Mouse (Mus musculus): Measurements from ENCODE around the gene Ctf2. TPM values are rescaled to one million over a fixed set of nuclear protein-coding genes. Genes with fewer than 3 reads are reported as not detected.

Gene Ctf2
- polyA plus RNA-seq, 1 experiment from 2014 or later: 0.13 TPM

DNA sequence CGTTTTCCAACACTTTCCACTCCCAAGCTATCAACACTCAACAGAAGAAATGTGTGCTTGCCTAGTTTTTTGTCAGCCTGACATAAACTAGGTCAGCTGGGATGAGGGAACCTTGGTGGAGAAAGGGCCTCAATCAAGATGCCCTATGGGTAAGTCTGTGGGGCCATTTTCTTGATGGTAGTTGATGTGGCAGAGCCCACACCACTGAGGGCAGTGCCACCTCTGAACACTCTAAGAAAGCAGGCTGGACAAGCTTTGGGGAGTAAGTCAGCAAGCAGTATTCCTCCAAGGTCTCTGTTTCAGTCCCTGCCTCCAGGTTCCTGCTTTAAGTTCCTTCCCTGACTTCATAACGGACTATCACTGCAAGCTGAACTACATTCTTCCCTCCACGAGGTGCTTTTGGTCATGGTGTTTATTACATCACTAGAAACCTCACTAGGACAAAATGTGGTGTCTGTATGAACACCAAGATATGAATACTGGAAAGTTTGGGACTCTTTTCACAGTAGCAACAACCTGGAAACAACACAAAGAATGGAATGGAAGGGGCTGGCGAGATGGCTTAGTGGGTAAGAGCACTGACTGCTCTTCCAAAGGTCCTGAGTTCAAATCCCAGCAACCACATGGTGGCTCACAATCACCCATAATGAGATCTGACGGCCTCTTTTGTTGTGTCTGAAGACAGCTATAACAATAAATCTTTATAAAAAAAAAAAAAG lies 22.5 kb downstream of the Ctf2 start:
- Histone ChIP-seq H3K4me2 (replicated peaks; ENCODE audit: low read depth) (peak overlapping the region; percentile 63), H3K4me1 (replicated peaks; ENCODE audit: control insufficient read depth, insufficient read depth) (peaks cover 6% of the 10 kb centered on the region; the same call in 1 of the 2 replicates), H3K36me3 (ENCODE audit: control insufficient read depth, insufficient read depth, low read length) (peaks cover 4% of the 10 kb centered on the region; the same call in 1 of the 2 replicates), H3K4me3 (ENCODE audit: low read depth, low read length) (peak overlapping the region; percentile 79; the same call in 1 of the 2 replicates), H3K27me3 (ENCODE audit: control insufficient read depth, insufficient read depth, low read length) (no peaks in the 10 kb centered on the region), H3K9ac (ENCODE audit: low read length) (no peak overlapping the region; the same call in 1 of the 2 replicates), H3K27ac (replicated peaks) (peak overlapping the region; percentile 97; the same call in 1 of the 2 replicates), H3K9me3 (ENCODE audit: control insufficient read depth, low read length) (no peaks in the 10 kb centered on the region)
- WGBS: 68% methylated on average over 5 of the region's 5 CpGs
- no peak for ATAC-seq (ENCODE audit: low FRiP score, low TSS enrichment)
- DNase-seq (ENCODE audit: low spot score): no peak
- no peak for TF ChIP-seq CTCF (IDR thresholded peaks at IDR 0.05; ENCODE audit: low read depth)
- no peak for TF ChIP-seq EP300 (optimal IDR thresholded peaks at IDR 0.05)

GRCm38 (mm10) chr7:127708207-127709078 lies 23.5 kb downstream of the Ctf2 start, which contains the start of gene Bcl7c:
Gene Bcl7c, minus strand, starts transcription at chr7:127708933.
- Histone ChIP-seq H3K27me3 (ENCODE audit: control insufficient read depth, insufficient read depth, low read length) (no peaks in the 10 kb centered on the region), H3K9me3 (ENCODE audit: control insufficient read depth, low read length) (no peaks in the 10 kb centered on the region), H3K27ac (replicated peaks) (peak within 1 kb of the TSS; percentile 97), H3K36me3 (ENCODE audit: control insufficient read depth, insufficient read depth, low read length) (peaks cover 4% of the 10 kb centered on the region; the same call in 1 of the 2 replicates), H3K4me3 (ENCODE audit: low read depth, low read length) (peak within 1 kb of the TSS; percentile 79), H3K9ac (ENCODE audit: low read length) (peak within 1 kb of the TSS; percentile 90), H3K4me1 (replicated peaks; ENCODE audit: control insufficient read depth, insufficient read depth) (peaks cover 6% of the 10 kb centered on the region; the same call in 1 of the 2 replicates), H3K4me2 (replicated peaks; ENCODE audit: low read depth) (peak within 1 kb of the TSS; percentile 63)
- TF ChIP-seq EP300 (optimal IDR thresholded peaks at IDR 0.05): no peak
- peak; percentile 75 for TF ChIP-seq CTCF (IDR thresholded peaks at IDR 0.05; ENCODE audit: low read depth)
- ATAC-seq (ENCODE audit: low FRiP score, low TSS enrichment) (peak; percentile 86), DNase-seq (ENCODE audit: low spot score) (peak; percentile 93)
- WGBS: under 1% methylated on average over 58 of the region's 90 CpGs

DNA sequence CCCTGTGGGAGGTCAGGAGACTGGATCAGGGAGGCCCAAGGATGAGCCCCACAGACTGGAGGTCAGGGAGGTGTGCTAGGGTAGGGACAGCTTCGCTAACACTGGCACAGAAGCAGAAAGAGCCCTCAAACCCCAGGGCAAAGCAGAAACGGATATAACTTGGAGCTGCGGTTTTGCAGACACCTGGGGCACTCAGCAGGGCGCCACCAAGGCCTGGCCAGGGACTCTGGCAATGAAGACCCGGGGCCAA lies 24.1 kb downstream of the Ctf2 start:
- peaks cover 4% of the 10 kb centered on the region; the same call in 1 of the 2 replicates for H3K36me3 ChIP-seq (ENCODE audit: control insufficient read depth, insufficient read depth, low read length)
- H3K4me1 ChIP-seq (replicated peaks; ENCODE audit: control insufficient read depth, insufficient read depth): peaks cover 6% of the 10 kb centered on the region; the same call in 1 of the 2 replicates
- peak overlapping the region; percentile 97 for H3K27ac ChIP-seq (replicated peaks)
- peak overlapping the region; percentile 79 for H3K4me3 ChIP-seq (ENCODE audit: low read depth, low read length)
- 0% methylated on average over 5 of the region's 5 CpGs for WGBS
- H3K4me2 ChIP-seq (replicated peaks; ENCODE audit: low read depth): peak overlapping the region; percentile 63
- no peak for DNase-seq (ENCODE audit: low spot score)
- no peak for ATAC-seq (ENCODE audit: low FRiP score, low TSS enrichment)
- H3K9me3 ChIP-seq (ENCODE audit: control insufficient read depth, low read length): no peaks in the 10 kb centered on the region
- TF ChIP-seq EP300 (optimal IDR thresholded peaks at IDR 0.05): no peak
- no peak for TF ChIP-seq CTCF (IDR thresholded peaks at IDR 0.05; ENCODE audit: low read depth)
- no peaks in the 10 kb centered on the region for H3K27me3 ChIP-seq (ENCODE audit: control insufficient read depth, insufficient read depth, low read length)
- H3K9ac ChIP-seq (ENCODE audit: low read length): peak overlapping the region; percentile 90

- no peak for TF ChIP-seq EP300 (optimal IDR thresholded peaks at IDR 0.05)
- TF ChIP-seq CTCF (IDR thresholded peaks at IDR 0.05; ENCODE audit: low read depth): no peak
- peak overlapping the region; percentile 90 for H3K9ac ChIP-seq (ENCODE audit: low read length)
- no peak for DNase-seq (ENCODE audit: low spot score)
Measured at GRCm38 (mm10) chr7:127707045-127707956, 24.7 kb downstream of the Ctf2 start.

GRCm38 (mm10) chr7:127705706-127706105 lies 26.3 kb downstream of the Ctf2 start:
- peaks cover 4% of the 10 kb centered on the region; the same call in 1 of the 2 replicates for H3K36me3 ChIP-seq (ENCODE audit: control insufficient read depth, insufficient read depth, low read length)
- no peaks in the 10 kb centered on the region for H3K4me1 ChIP-seq (replicated peaks; ENCODE audit: control insufficient read depth, insufficient read depth)
- H3K4me2 ChIP-seq (replicated peaks; ENCODE audit: low read depth): no peak overlapping the region
- H3K9me3 ChIP-seq (ENCODE audit: control insufficient read depth, low read length): no peaks in the 10 kb centered on the region
- ATAC-seq (ENCODE audit: low FRiP score, low TSS enrichment): no peak
- no peak overlapping the region for H3K27ac ChIP-seq (replicated peaks)
- DNase-seq (ENCODE audit: low spot score): no peak
- WGBS: 73% methylated on average over 4 of the region's 4 CpGs
- no peak overlapping the region for H3K9ac ChIP-seq (ENCODE audit: low read length)
- TF ChIP-seq CTCF (IDR thresholded peaks at IDR 0.05; ENCODE audit: low read depth) (no peak), EP300 (optimal IDR thresholded peaks at IDR 0.05) (no peak)
- no peak overlapping the region for H3K4me3 ChIP-seq (ENCODE audit: low read depth, low read length)
- H3K27me3 ChIP-seq (ENCODE audit: control insufficient read depth, insufficient read depth, low read length): no peaks in the 10 kb centered on the region

More at GRCm38 (mm10) chr7:127707045-127707956, 24.7 kb downstream of the Ctf2 start:
- WGBS: 26% methylated on average over 22 of the region's 22 CpGs
- ATAC-seq (ENCODE audit: low FRiP score, low TSS enrichment): no peak
- Histone ChIP-seq H3K4me1 (replicated peaks; ENCODE audit: control insufficient read depth, insufficient read depth) (peaks cover 6% of the 10 kb centered on the region; the same call in 1 of the 2 replicates), H3K9me3 (ENCODE audit: control insufficient read depth, low read length) (no peaks in the 10 kb centered on the region), H3K27ac (replicated peaks) (peak overlapping the region; percentile 97), H3K27me3 (ENCODE audit: control insufficient read depth, insufficient read depth, low read length) (no peaks in the 10 kb centered on the region), H3K4me2 (replicated peaks; ENCODE audit: low read depth) (peak overlapping the region; percentile 63), H3K4me3 (ENCODE audit: low read depth, low read length) (peak overlapping the region; percentile 79), H3K36me3 (ENCODE audit: control insufficient read depth, insufficient read depth, low read length) (peaks cover 4% of the 10 kb centered on the region; the same call in 1 of the 2 replicates)
